Mouse (Mus musculus) lung, adult 2 months (tissue): Measurements from ENCODE around the gene Maats1.

ENCODE experiments used
- CTCF ChIP-seq: fragments of 200-500 bp; IDR thresholded peaks from 2 replicates; pipeline ENCODE4 v1.5.1; 2011; ENCODE audit warnings: mild to moderate bottlenecking, low read length, control low read depth; ENCODE audit not compliant: insufficient read depth
- POLR2A ChIP-seq: fragments of 200-500 bp; IDR thresholded peaks from 2 replicates; pipeline ENCODE4 v1.6.1; 2011; ENCODE audit warnings: low read depth, mild to moderate bottlenecking, control low read depth, low read length, borderline replicate concordance; ENCODE audit errors: extremely low read depth

DNA sequence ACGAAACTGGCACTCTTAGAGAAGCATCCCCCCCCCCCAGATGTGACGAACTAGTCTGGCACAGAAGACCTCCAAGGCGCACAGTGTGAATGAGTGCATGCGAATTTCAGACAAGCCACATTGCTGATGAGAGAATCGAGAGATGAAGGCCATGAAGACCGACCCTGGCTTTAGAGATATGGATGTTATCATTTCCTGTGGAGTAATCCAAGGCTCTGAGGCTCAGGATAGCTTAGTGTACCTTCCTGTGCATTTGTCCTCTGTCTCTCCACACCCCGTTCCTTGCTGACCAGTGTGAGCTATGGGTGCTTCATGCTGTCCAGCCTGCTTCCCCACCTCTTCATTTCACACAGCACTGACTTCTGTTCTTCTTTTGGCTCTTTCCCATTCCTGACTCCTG is 33.2 kb upstream of the Maats1 start:
- TF ChIP-seq CTCF (no peak), POLR2A (no peak)
